Mouse (Mus musculus) kidney, adult 2 months (tissue): Measurements from ENCODE around the gene Kcnq1.

Experiments
- CTCF ChIP-seq: fragments of 200-500 bp; conservative IDR thresholded peaks from 2 replicates; pipeline ENCODE4 v1.5.1; 2011; ENCODE audit warnings: low read depth, mild to moderate bottlenecking, control low read depth, low read length, moderate library complexity, mixed read lengths; ENCODE audit not compliant: insufficient read depth, insufficient read length
- POLR2A ChIP-seq: fragments of 200-500 bp; IDR thresholded peaks from one replicate; pipeline ENCODE4 v1.6.1; 2011; ENCODE audit warnings: low read depth, low read length, control low read depth

- TF ChIP-seq CTCF: no peak
- TF ChIP-seq POLR2A: no peak
These were observed 38.3 kb upstream of the Kcnq1 start for GRCm38 (mm10) chr7:143067897-143068296.
